Mouse (Mus musculus) kidney, adult 9 months (tissue): ENCODE measurements around the gene Mapkapk3.

Source experiments
- DNase-seq: peaks from one replicate; pipeline ENCODE4 v3.0.0; 2022

The Mapkapk3 gene

GRCm38 (mm10) chr9:107289211-107290076 is at the start of gene Mapkapk3:
Mapkapk3 (minus strand) TSS chr9:107289877.
- DNase-seq = peak; percentile 94

DNA sequence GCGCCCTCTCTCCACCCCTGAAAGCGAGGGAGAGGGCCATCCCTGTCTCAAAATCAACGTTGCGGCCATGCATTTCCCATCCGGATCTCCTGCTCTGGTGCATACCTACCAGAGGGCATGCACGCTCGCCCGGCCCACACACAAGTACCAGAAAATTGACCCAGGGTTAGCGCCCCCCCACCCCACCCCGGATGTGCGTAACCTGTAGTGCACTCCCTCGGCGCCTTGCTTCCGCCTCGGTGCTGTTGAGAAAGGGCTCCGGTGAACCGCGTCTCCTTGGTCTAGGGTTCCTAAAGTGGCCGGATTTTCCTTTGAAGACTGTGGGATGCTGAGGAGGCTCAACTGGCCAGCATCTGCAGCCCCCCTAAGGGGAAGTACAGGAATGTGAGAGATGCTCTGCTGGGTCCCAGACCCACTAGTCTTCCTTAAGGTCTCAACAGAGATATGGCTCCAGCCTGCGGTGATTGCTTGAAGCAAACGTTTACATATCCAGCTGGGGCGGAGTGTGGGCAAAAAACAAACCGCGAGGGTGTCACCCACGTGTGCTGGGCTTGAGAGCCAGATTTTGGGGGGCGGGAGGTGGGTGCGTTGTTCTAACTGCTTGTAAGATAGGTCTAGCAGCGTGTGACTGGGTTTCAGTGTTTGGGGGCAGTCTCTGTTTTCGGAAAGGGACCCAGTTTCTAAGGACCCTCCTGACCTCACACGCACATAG is 48.7 kb upstream of the Mapkapk3 start, which contains the start of gene Hemk1:
Hemk1 (minus strand) TSS at position 179 of the 712 bp plus-strand sequence.
- peak; percentile 80 for DNase-seq

DNA sequence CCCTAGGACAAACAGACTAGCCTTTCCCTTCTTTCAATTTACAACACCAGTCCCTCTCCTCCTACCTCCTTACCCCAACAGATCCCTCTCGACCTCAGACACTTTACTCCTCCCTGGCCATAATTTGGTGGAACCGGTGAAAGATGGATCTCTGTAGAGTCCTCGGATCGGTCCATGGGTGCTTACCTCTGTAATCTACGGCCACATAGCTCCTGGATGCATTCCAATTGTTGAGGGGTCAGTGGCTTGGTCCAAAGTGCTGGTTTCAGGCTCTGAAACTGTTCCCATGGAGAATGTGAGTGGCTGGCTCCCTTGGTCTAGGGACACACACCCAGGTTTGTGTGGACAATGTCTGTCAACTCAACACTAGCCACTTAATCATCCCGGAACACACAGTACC is 46.7 kb upstream of the Mapkapk3 start:
- DNase-seq = no peak

GRCm38 (mm10) chr9:107335909-107336308 is 46.2 kb upstream of the Mapkapk3 start:
- DNase-seq = peak; percentile 82

DNA sequence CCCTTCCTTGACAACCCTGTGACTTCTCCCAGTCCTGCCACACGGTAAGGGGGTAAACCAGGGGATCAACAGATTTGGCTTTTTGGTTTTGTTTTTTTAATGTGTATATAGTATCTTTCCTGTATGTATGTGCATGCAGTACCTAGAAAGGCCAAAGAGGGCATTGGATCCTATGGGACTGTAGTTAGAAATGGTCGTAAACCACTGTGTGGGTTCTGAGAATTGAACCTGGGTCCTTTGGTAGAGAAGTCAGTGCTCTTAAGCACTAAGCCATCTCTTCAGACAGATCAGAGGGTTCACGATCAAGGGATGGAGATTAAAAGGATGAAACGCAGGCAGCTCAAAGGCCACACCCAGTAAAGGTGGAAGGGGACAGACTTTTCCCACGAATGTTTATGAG is 45.4 kb upstream of the Mapkapk3 start:
- no peak for DNase-seq

DNA sequence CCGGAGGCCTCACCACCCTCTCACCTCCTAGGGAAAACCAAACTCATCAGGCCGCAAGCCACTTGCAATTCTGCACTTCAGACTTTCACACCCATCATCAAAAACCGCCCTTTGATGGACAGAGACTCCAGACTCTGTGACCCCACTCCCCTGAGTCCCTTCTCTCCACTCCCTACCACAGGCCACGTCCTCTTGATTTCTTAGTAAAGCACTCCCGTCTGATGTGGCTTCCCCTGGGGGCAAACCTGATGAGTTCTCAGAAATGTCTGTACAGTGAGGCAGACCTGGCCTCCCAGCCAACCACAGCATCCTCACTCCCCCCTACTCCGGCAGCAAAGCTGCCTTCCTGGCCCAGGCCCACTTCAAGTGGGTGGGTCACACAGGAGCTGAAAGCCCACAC is 44.7 kb upstream of the Mapkapk3 start:
- DNase-seq = no peak

GRCm38 (mm10) chr9:107333686-107334085 is 44.0 kb upstream of the Mapkapk3 start:
- no peak for DNase-seq

GRCm38 (mm10) chr9:107330791-107331190 is 41.1 kb upstream of the Mapkapk3 start:
- DNase-seq = peak; percentile 39

DNA sequence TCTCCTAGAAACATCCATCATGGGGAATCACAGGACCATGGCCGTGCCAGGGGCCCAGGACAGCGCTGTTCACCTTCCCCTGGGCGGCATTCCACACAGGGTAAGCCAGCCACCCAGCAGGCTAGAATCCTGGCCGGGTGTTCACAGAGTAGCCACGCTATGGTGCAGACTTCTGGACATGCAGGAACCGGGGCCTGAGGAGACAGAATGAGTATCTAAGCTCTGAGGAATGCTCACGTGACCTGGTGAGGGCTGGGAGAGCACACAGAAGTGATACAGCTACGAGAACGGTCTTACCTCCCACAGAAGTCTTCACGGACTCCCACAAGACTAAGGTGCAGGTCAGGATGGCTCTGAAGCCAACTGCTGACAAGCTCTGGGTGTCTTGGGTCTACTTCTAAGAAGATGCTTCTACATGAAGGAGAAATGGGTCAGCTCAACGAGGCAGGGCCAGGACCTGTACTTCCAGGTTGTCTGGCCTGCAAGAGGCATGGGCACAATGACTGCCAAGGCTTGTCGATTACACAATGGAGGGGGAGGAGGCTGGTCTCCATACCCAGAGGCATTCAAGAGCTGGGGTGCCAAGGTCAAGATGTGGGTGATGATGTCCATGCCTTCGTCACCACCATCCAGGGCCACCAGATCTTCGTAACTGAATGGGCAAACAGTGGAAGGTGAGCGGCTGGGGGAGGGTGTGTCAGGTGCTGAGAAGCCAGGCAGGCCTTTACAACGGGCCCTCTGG is 38.4 kb upstream of the Mapkapk3 start:
- no peak for DNase-seq

DNA sequence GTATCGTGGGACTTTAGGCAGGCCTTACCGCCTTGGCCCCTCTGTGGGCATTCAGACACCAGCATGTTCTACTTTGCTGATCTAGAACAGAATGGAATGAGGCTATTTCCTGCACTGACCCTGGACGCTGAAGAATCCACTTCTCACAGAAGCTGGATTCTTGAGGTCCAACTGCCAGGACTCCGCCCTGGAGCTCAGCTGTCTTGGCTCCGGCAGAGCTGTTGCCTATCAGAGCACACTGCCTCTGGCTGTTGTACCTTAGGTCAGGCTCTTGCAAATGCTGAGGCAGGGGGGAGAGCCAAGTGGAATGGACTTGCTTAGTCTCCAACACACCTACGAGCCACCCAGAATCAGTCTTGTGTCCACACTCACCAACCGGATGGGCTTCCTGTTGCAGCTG is 36.2 kb upstream of the Mapkapk3 start:
- DNase-seq = peak; percentile 52

DNA sequence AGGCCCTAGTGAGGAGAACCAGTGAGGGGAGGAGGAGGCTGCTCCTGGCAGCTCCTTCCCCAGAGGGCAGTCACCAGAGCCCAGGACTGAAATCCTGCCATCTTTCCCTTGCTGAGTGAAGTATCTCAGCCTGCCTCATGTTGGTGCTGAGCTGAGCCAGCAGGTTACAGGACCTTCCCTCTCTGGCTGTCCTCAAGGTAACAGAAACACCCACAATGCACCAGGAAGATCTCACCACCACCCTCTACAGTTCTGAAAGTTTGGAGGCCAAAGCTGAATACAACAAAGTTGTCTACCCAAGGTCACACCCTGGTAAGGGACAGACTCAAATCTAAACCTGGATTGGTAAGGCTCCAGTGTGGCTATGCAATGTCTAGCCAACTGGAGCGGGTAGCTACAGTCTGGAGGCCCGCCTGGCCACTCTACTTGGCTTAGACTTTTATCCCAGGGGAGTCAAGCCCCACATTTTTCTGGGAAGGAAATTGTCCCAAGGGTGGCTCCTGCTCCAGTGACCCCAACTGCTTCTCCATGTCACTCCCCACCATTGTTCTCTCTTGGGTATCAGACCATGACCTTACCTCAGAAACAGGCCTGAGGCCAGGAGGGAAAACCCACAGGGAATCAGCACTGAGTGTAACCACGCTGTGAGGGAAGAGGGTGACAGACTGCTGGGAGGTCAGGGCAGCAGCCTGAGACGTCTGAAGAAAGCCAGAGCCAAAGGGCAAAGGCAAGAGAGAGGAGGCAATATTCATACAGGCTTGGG is 35.3 kb upstream of the Mapkapk3 start:
- peak; percentile 47 for DNase-seq

- DNase-seq = peak; percentile 64
Observed at GRCm38 (mm10) chr9:107323558-107323957, 33.9 kb upstream of the Mapkapk3 start.

DNA sequence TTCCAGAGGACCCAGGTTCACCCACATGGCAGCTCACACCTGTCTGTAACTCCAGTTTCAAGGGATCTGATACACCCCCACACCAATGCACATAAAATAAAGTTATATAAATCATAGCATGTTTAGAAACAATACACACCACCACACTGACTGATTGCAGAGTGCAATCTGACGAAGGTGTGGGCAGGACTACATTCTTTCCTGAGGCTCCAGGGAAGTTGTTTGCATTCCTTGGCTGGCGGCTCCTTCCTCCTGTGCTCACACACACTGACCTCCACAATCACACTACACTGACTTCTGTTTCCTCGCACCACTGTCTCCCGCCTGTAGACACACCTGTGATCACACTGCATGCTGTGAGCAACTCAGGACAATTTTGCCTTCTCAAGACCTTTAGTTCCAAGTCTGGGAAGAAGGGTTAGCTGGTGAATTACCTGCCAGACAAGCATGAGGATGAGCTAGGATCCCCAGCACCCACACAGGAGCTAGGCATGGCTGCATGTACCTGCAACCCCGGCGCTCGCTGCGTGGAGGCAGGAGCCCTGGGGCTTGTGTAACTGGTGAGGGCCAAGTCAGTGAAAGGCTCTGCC is 32.9 kb upstream of the Mapkapk3 start:
- DNase-seq = no peak

DNA sequence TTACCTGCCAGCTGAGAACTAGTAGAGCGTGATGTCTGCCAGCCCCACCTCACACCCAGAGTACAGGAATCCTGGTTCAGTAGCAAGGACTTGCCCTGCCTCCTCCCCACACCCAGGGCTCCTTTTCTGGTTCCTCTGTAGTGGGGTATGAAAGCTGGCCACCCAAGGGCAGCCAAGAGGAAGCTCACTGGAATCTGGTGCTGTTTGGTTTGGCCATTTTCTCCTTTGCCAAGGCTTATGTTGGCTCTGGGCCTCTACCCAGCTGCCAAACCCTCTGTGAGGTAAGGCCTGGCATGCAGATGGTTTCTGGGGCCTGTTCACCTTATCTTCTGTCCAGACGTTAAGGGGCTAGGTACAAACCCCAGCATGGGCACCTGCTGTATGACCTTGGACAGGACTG is 26.1 kb upstream of the Mapkapk3 start:
- DNase-seq = peak; percentile 71

GRCm38 (mm10) chr9:107313926-107314325 is 24.2 kb upstream of the Mapkapk3 start:
- DNase-seq = no peak

- DNase-seq = no peak
Observed at GRCm38 (mm10) chr9:107312811-107313584, 23.3 kb upstream of the Mapkapk3 start.

- DNase-seq = no peak
Observed at GRCm38 (mm10) chr9:107309600-107309999, 19.9 kb upstream of the Mapkapk3 start.

DNA sequence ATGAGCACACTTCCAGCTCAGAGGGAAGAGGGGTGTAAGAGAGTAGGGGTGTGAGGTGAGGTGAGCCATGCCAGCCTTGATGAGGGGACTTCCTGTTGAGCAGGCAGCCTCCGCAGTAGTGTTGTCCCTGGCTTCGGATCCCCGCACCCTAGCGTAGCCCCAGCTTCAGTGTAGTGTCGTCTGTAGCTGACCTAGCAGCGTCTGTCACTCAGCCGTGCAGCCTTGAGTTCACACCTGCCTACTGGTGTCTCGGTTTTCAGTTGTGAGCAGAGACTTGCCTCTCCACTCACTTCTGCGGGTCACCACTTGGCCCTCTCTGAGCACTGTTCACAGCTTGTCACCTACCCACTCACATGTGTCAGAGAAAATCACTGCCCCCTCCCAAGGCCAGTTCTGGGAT is 19.5 kb upstream of the Mapkapk3 start:
- DNase-seq = no peak

- peak; percentile 52 for DNase-seq
Observed at GRCm38 (mm10) chr9:107308346-107309000, 18.8 kb upstream of the Mapkapk3 start.

DNA sequence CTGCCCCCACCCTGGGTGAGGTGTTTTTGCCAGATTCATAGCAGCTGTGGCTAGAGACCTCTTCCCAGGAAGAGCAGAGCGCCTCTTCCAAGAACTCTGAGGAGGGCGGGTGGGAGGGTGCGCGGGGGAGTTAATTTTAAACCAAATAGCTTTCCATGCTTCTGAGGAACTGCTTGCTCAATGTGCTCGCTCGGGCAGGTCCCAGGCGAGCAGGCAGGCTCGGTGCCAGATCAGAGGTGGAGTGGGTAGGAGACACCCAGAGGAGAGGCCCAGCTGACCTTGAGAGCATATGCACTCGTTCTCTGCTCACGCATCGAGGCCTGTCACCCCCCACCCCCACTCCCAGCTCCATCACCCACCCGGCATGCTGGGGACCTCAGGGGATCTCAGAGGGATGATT is 18.2 kb upstream of the Mapkapk3 start:
- peak; percentile 96 for DNase-seq
